Mouse (Mus musculus): ENCODE results near the gene Tnfrsf11a. TPM values are rescaled to one million over a fixed set of nuclear protein-coding genes. Genes with fewer than 3 reads are reported as not detected.

The Tnfrsf11a gene
- total RNA-seq, 2 experiments from 2014 or later: 0.41 to 0.67 TPM

Other genes starting within 250 kb of the Tnfrsf11a start
- gene Pign, start 117.0 kb upstream of the Tnfrsf11a start, total RNA-seq (2021): 1 to 10 TPM; 6.3 to 6.4 TPM
- gene Relch, start 116.9 kb upstream of the Tnfrsf11a start, total RNA-seq (2021): 10 to 100 TPM in 1 of 2 experiments, 1 to 10 TPM in 1; 8.0 to 11.0 TPM
- gene Zcchc2, start 209.7 kb downstream of the Tnfrsf11a start, total RNA-seq (2021): 1 to 10 TPM; 6.0 to 6.6 TPM

Measured in gastrocnemius, postnatal 25 days (tissue).